In genomic region chr8:111992013-111992702, GRCm38 (mm10) we compare ENCODE assay signal across 8 mouse cellular contexts. TPM values are rescaled to one million over a fixed set of nuclear protein-coding genes. Genes with fewer than 3 reads are reported as not detected.
A peak's percentile ranks its signal among the peaks of the same experiment; 100 is the strongest.
DNase-seq lines count a peak whose midpoint lies in the region; ATAC-seq and TF ChIP-seq lines count a peak whose summit lies in the region.

Gene Adat1 (minus strand): TSS chr8:111992302.

- ATAC-seq in cerebellum, adult (ENCODE audit: insufficient number of reproducible peaks, low FRiP score, low TSS enrichment): peak; percentile 95
- ATAC-seq in forebrain, embryonic 14.5 days: peak; percentile 97
- ATAC-seq in neural tube, embryonic 15.5 days (ENCODE audit: low FRiP score): peak; percentile 98

- 6% methylated on average over 33 of the region's 33 CpGs for WGBS in forebrain, embryonic 14.5 days
- 6% methylated on average over 33 of the region's 33 CpGs for WGBS in neural tube, embryonic 15.5 days

- H3K36me3 ChIP-seq in ES-Bruce4 (ENCODE audit: control insufficient read depth, insufficient read depth, low read length, poor library complexity, severe bottlenecking): peaks cover 59% of the 10 kb centered on the region
- H3K36me3 ChIP-seq in forebrain, embryonic 14.5 days (ENCODE audit: control insufficient read depth, insufficient read depth, low read length): peaks cover 59% of the 10 kb centered on the region
- peaks cover 61% of the 10 kb centered on the region for H3K36me3 ChIP-seq in neural tube, embryonic 15.5 days

- no peak for TF ChIP-seq EP300 in ES-Bruce4 (IDR thresholded peaks at IDR 0.05; ENCODE audit: insufficient read depth, low read depth, low read length)

- H3K4me2 ChIP-seq in forebrain, embryonic 14.5 days (ENCODE audit: low read length): peak within 1 kb of the TSS; percentile 77
- H3K4me2 ChIP-seq in neural tube, embryonic 15.5 days: peak within 1 kb of the TSS; percentile 69

- no peak for TF ChIP-seq CTCF in ES-Bruce4 (IDR thresholded peaks at IDR 0.05; ENCODE audit: low read depth, low read length)

- peak; percentile 96 for DNase-seq in forebrain, embryonic 14.5 days (ENCODE audit: low spot score)
- DNase-seq in heart, postnatal 14 days: peak; percentile 81 to 89
- peak; percentile 88 for DNase-seq in layer of hippocampus, adult 11-12 months (ENCODE audit: low spot score)
- peak; percentile 85 to 90 for DNase-seq in lung, adult 18-20 months
- DNase-seq in testis, postnatal 14 days (ENCODE audit: low spot score): peak; percentile 87

- TF ChIP-seq POLR2A in ES-Bruce4 (IDR thresholded peaks at IDR 0.05; ENCODE audit: insufficient read depth, low read length): no peak

- H3K9me3 ChIP-seq in ES-Bruce4 (replicated peaks; ENCODE audit: control insufficient read depth, insufficient read depth, low read length, poor library complexity, severe bottlenecking): no peaks in the 10 kb centered on the region
- no peaks in the 10 kb centered on the region for H3K9me3 ChIP-seq in forebrain, embryonic 14.5 days (replicated peaks; ENCODE audit: control insufficient read depth, low read length)
- H3K9me3 ChIP-seq in neural tube, embryonic 15.5 days (replicated peaks): no peaks in the 10 kb centered on the region

- peak within 1 kb of the TSS; percentile 87 for H3K4me3 ChIP-seq in ES-Bruce4 (ENCODE audit: low read depth, low read length)
- peak within 1 kb of the TSS; percentile 58 for H3K4me3 ChIP-seq in forebrain, embryonic 14.5 days (ENCODE audit: low read depth, low read length)
- H3K4me3 ChIP-seq in neural tube, embryonic 15.5 days (replicated peaks): peak within 1 kb of the TSS; percentile 84

- H3K27ac ChIP-seq in ES-Bruce4 (ENCODE audit: insufficient read depth, low read length): no peak within 1 kb of the TSS
- no peak within 1 kb of the TSS for H3K27ac ChIP-seq in forebrain, embryonic 14.5 days (ENCODE audit: low read depth, low read length)
- H3K27ac ChIP-seq in neural tube, embryonic 15.5 days (replicated peaks): peak within 1 kb of the TSS; percentile 64

- H3K4me1 ChIP-seq in ES-Bruce4 (ENCODE audit: control insufficient read depth, insufficient read depth, low read length): no peaks in the 10 kb centered on the region
- peaks cover 5% of the 10 kb centered on the region for H3K4me1 ChIP-seq in forebrain, embryonic 14.5 days (ENCODE audit: control insufficient read depth, insufficient read depth, low read length)
- H3K4me1 ChIP-seq in neural tube, embryonic 15.5 days: peaks cover 10% of the 10 kb centered on the region

- H3K27me3 ChIP-seq in ES-Bruce4 (ENCODE audit: control insufficient read depth, insufficient read depth, low read length, poor library complexity, severe bottlenecking): no peaks in the 10 kb centered on the region
- no peaks in the 10 kb centered on the region for H3K27me3 ChIP-seq in forebrain, embryonic 14.5 days (replicated peaks; ENCODE audit: control insufficient read depth, insufficient read depth, low read length)
- no peaks in the 10 kb centered on the region for H3K27me3 ChIP-seq in neural tube, embryonic 15.5 days (replicated peaks)

- H3K9ac ChIP-seq in ES-Bruce4 (ENCODE audit: low read depth, poor library complexity, severe bottlenecking): peak within 1 kb of the TSS; percentile 73
- peak within 1 kb of the TSS; percentile 69 for H3K9ac ChIP-seq in forebrain, embryonic 14.5 days (ENCODE audit: low read length)
- H3K9ac ChIP-seq in neural tube, embryonic 15.5 days (replicated peaks): peak within 1 kb of the TSS; percentile 92

- intact Hi-C loops in heart, postnatal 14 days (cut with DNase I): loop anchor here (2.0 kb wide), 1 partner anchor 51 kb away; the partner anchor contains the start of gene Gabarapl2

RNA-seq across cellular contexts. Expression of gene Adat1, which starts in this region (rescaled TPM):
- polyA plus RNA-seq in ES-Bruce4 (2011; ENCODE audit: insufficient read depth, insufficient read length, low read depth, missing spikeins): 22.0 and 22.3 TPM in 2 replicates
- polyA plus RNA-seq in forebrain, embryonic 14.5 days (2014; fragmentation: Nextera tagmentation; extraction: Ambion mirVana): 5.6 and 5.8 TPM in 2 replicates
- 1 to 10 TPM; 1.9 to 2.2 TPM for total RNA-seq in heart, postnatal 14 days (2021)
- polyA plus RNA-seq in neural tube, embryonic 15.5 days (2015; fragmentation: Nextera tagmentation; extraction: Ambion mirVana): 8.5 and 9.4 TPM in 2 replicates
